Mouse (Mus musculus): ENCODE measurements around the gene Ulk3. TPM values are rescaled to one million over a fixed set of nuclear protein-coding genes. Genes with fewer than 3 reads are reported as not detected.

Gene Ulk3
- total and polyA plus RNA-seq, 3 experiments, result 2.6 to 11.4 (median 10.0) TPM

GRCm38 (mm10) chr9:57627892-57628291, 38.6 kb downstream of the Ulk3 start:
- Histone ChIP-seq H3K27me3 (replicated peaks) (no peaks in the 10 kb centered on the region), H3K9ac (ENCODE audit: insufficient read depth, low read depth) (no peak overlapping the region), H3K4me2 (ENCODE audit: insufficient read depth, low read depth, poor library complexity, severe bottlenecking) (no peak overlapping the region), H3K4me3 (replicated peaks in 1 of 3; ENCODE audit: low read depth in 2 of 3, low read length in 2 of 3, poor library complexity in 1 of 3) (no peak overlapping the region), H3K79me2 (replicated peaks; ENCODE audit: control insufficient read depth, extremely low read depth, insufficient read depth, poor library complexity, severe bottlenecking) (peaks cover 10% of the 10 kb centered on the region; the same call in 1 of the 2 replicates), H3K4me1 (ENCODE audit: control insufficient read depth in 1 of 2, insufficient read depth in 2 of 2) (peaks cover 12 to 53% of the 10 kb centered on the region in 2 experiments), H3K9me3 (replicated peaks; ENCODE audit: low read length) (no peaks in the 10 kb centered on the region), H3K36me3 (replicated peaks in 1 of 2; ENCODE audit: control insufficient read depth in 1 of 2, insufficient read depth in 1 of 2, low read length in 1 of 2) (peaks cover 77 to 96% of the 10 kb centered on the region in 2 experiments), H3K27ac (ENCODE audit: insufficient read depth, low read depth) (no peak overlapping the region)
- no peak for DNase-seq (ENCODE audit: extremely low read depth)
- in situ Hi-C loops (cut with MboI; ENCODE audit: low pct_ligation_motif_present, low pct_unique_long_range_greater_than_20kb, low sequenced_read_pairs) (no loop called here), dilution Hi-C loops (cut with MboI; ENCODE audit: extremely low pct_ligation_motif_present, extremely low pct_unique_long_range_greater_than_20kb, low sequenced_read_pairs) (no loop called here)
- no peak for TF ChIP-seq EP300 (IDR thresholded peaks at IDR 0.05; ENCODE audit: low read length)
- no peak for TF ChIP-seq RCOR1 (conservative IDR thresholded peaks at IDR 0.05; ENCODE audit: low read depth, low read length)
- TF ChIP-seq MYC (IDR thresholded peaks at IDR 0.05; ENCODE audit: low read depth, low read length), result no peak
- no peak for TF ChIP-seq MAZ (IDR thresholded peaks at IDR 0.05; ENCODE audit: low read depth, low read length)
- no peak for TF ChIP-seq NRF1 (IDR thresholded peaks at IDR 0.05; ENCODE audit: low read depth, low read length)
- TF ChIP-seq JUN (IDR thresholded peaks at IDR 0.05; ENCODE audit: insufficient read depth, low read depth, low read length), result no peak
- TF ChIP-seq NELFE (IDR thresholded peaks at IDR 0.05; ENCODE audit: low read depth, low read length), result no peak
- no peak for TF ChIP-seq RAD21 (IDR thresholded peaks at IDR 0.05; ENCODE audit: low read depth, low read length)
- no peak for TF ChIP-seq POLR2A (IDR thresholded peaks at IDR 0.05; ENCODE audit: low read depth, low read length)
- no peak for TF ChIP-seq SMC3 (IDR thresholded peaks at IDR 0.05; ENCODE audit: low read depth, low read length)
- no peak for TF ChIP-seq ZC3H11A (IDR thresholded peaks at IDR 0.05; ENCODE audit: low read depth, low read length)
- TF ChIP-seq MXI1 (IDR thresholded peaks at IDR 0.05; ENCODE audit: low read depth, low read length), result no peak
- TF ChIP-seq MAFK (IDR thresholded peaks at IDR 0.05; ENCODE audit: insufficient replicate concordance, low read length), result no peak
- no peak for TF ChIP-seq CTCF (conservative IDR thresholded peaks at IDR 0.05 in 1 of 2, IDR thresholded peaks at IDR 0.05 in 1 of 2; ENCODE audit: low read depth in 2 of 2, low read length in 2 of 2)
- no peak for TF ChIP-seq CHD2 (IDR thresholded peaks at IDR 0.05; ENCODE audit: low read length)
- TF ChIP-seq ZNF384 (IDR thresholded peaks at IDR 0.05; ENCODE audit: low read depth, low read length), result no peak
- TF ChIP-seq POLR2AphosphoS2 (IDR thresholded peaks at IDR 0.05; ENCODE audit: low read depth, low read length), result no peak
- TF ChIP-seq MEF2A (IDR thresholded peaks at IDR 0.05; ENCODE audit: borderline replicate concordance, low read depth, low read length), result no peak

GRCm38 (mm10) chr9:57628717-57629116, 39.5 kb downstream of the Ulk3 start:
- dilution Hi-C loops (cut with MboI; ENCODE audit: extremely low pct_ligation_motif_present, extremely low pct_unique_long_range_greater_than_20kb, low sequenced_read_pairs), result no loop called here
- peak overlapping the region; percentile 34; the same call in 1 of the 2 replicates for H3K27ac ChIP-seq (ENCODE audit: insufficient read depth, low read depth)

More at GRCm38 (mm10) chr9:57628717-57629116, 39.5 kb downstream of the Ulk3 start:
- Histone ChIP-seq H3K4me2 (ENCODE audit: insufficient read depth, low read depth, poor library complexity, severe bottlenecking) (no peak overlapping the region), H3K9ac (ENCODE audit: insufficient read depth, low read depth) (no peak overlapping the region), H3K27me3 (replicated peaks) (no peaks in the 10 kb centered on the region), H3K9me3 (replicated peaks; ENCODE audit: low read length) (no peaks in the 10 kb centered on the region), H3K4me3 (replicated peaks in 1 of 3; ENCODE audit: low read depth in 2 of 3, low read length in 2 of 3, poor library complexity in 1 of 3) (no peak overlapping the region), H3K4me1 (ENCODE audit: control insufficient read depth in 1 of 2, insufficient read depth in 2 of 2) (peaks cover 19 to 61% of the 10 kb centered on the region in 2 experiments), H3K79me2 (replicated peaks; ENCODE audit: control insufficient read depth, extremely low read depth, insufficient read depth, poor library complexity, severe bottlenecking) (peaks cover 15% of the 10 kb centered on the region; the same call in 1 of the 2 replicates), H3K36me3 (replicated peaks in 1 of 2; ENCODE audit: control insufficient read depth in 1 of 2, insufficient read depth in 1 of 2, low read length in 1 of 2) (peaks cover 77 to 100% of the 10 kb centered on the region in 2 experiments)
- in situ Hi-C loops (cut with MboI; ENCODE audit: low pct_ligation_motif_present, low pct_unique_long_range_greater_than_20kb, low sequenced_read_pairs), result no loop called here
- TF ChIP-seq MAFK (IDR thresholded peaks at IDR 0.05; ENCODE audit: insufficient replicate concordance, low read length), result no peak
- TF ChIP-seq ZKSCAN1 (IDR thresholded peaks at IDR 0.05; ENCODE audit: borderline replicate concordance, low read depth, low read length), result no peak
- TF ChIP-seq POLR2AphosphoS2 (IDR thresholded peaks at IDR 0.05; ENCODE audit: low read depth, low read length), result no peak
- no peak for TF ChIP-seq USF2 (conservative IDR thresholded peaks at IDR 0.05; ENCODE audit: low read depth, low read length)
- no peak for TF ChIP-seq ETS1 (conservative IDR thresholded peaks at IDR 0.05; ENCODE audit: low read depth, low read length)
- TF ChIP-seq CHD1 (IDR thresholded peaks at IDR 0.05; ENCODE audit: low read depth, low read length), result no peak
- TF ChIP-seq KAT2A (IDR thresholded peaks at IDR 0.05; ENCODE audit: insufficient replicate concordance, low read length), result no peak
- TF ChIP-seq E2F4 (IDR thresholded peaks at IDR 0.05; ENCODE audit: insufficient replicate concordance, low read depth, low read length), result no peak
- TF ChIP-seq GABPA (IDR thresholded peaks at IDR 0.05; ENCODE audit: insufficient replicate concordance, low read depth, low read length), result no peak
- no peak for TF ChIP-seq TBP (conservative IDR thresholded peaks at IDR 0.05; ENCODE audit: low read depth, low read length)
- no peak for TF ChIP-seq HCFC1 (IDR thresholded peaks at IDR 0.05; ENCODE audit: low read depth, low read length)
- TF ChIP-seq EP300 (IDR thresholded peaks at IDR 0.05; ENCODE audit: low read length), result no peak
- TF ChIP-seq MXI1 (IDR thresholded peaks at IDR 0.05; ENCODE audit: low read depth, low read length), result no peak
- TF ChIP-seq CTCF (conservative IDR thresholded peaks at IDR 0.05 in 1 of 2, IDR thresholded peaks at IDR 0.05 in 1 of 2; ENCODE audit: low read depth in 2 of 2, low read length in 2 of 2), result no peak
- no peak for TF ChIP-seq RCOR1 (conservative IDR thresholded peaks at IDR 0.05; ENCODE audit: low read depth, low read length)
- no peak for TF ChIP-seq POLR2A (IDR thresholded peaks at IDR 0.05; ENCODE audit: low read depth, low read length)
- no peak for TF ChIP-seq PAX5 (IDR thresholded peaks at IDR 0.05; ENCODE audit: low read length)
- TF ChIP-seq ZC3H11A (IDR thresholded peaks at IDR 0.05; ENCODE audit: low read depth, low read length), result no peak
- no peak for TF ChIP-seq JUND (conservative IDR thresholded peaks at IDR 0.05; ENCODE audit: low read depth, low read length)
- TF ChIP-seq ZNF384 (IDR thresholded peaks at IDR 0.05; ENCODE audit: low read depth, low read length), result no peak
- no peak for DNase-seq (ENCODE audit: extremely low read depth)

All from CH12.LX (cell line).